Mouse (Mus musculus) lung, adult 18-20 months (tissue): ENCODE data around the gene Ifi27l2a.
"Not testable (repeated sequence)": the region's sequence is repeated elsewhere in the genome, so short reads cannot be mapped to it uniquely, and the experiment has no call there.

ENCODE experiments used
- DNase-seq, 2 experiments: peaks; one replicate each; pipeline ENCODE4 v3.0.0; 2022; ENCODE audit warnings: mixed read lengths in 2 of 2

The Ifi27l2a gene

GRCm38 (mm10) chr12:103443524-103443923 is at the start of gene Ifi27l2a:
TSS of gene Ifi27l2a (minus strand) at chr12:103443680.
- peak in 1 of 2 experiments; percentile 19 for DNase-seq

- peak; percentile 61 to 78 for DNase-seq
Observed at GRCm38 (mm10) chr12:103492767-103493166, 49.3 kb upstream of the Ifi27l2a start.

GRCm38 (mm10) chr12:103491091-103491730 is 47.7 kb upstream of the Ifi27l2a start:
- no peak for DNase-seq

- DNase-seq = no peak
Observed at GRCm38 (mm10) chr12:103487750-103488149, 44.3 kb upstream of the Ifi27l2a start.

GRCm38 (mm10) chr12:103487276-103487675 is 43.8 kb upstream of the Ifi27l2a start:
- peak; percentile 47 to 57 for DNase-seq

- peak in 1 of 2 experiments; percentile 31 for DNase-seq
Observed at GRCm38 (mm10) chr12:103486726-103487125, 43.2 kb upstream of the Ifi27l2a start.

- DNase-seq = not testable (repeated sequence)
Observed at GRCm38 (mm10) chr12:103484200-103484972, 40.9 kb upstream of the Ifi27l2a start.

- DNase-seq = no peak
Observed at GRCm38 (mm10) chr12:103482781-103483180, 39.3 kb upstream of the Ifi27l2a start.

- DNase-seq = peak; percentile 33 to 50
Observed at GRCm38 (mm10) chr12:103481671-103482070, 38.2 kb upstream of the Ifi27l2a start.

GRCm38 (mm10) chr12:103477461-103478015 is 34.1 kb upstream of the Ifi27l2a start:
- no peak for DNase-seq

GRCm38 (mm10) chr12:103476779-103477389 is 33.4 kb upstream of the Ifi27l2a start:
- no peak for DNase-seq

GRCm38 (mm10) chr12:103474481-103474880 is 31.0 kb upstream of the Ifi27l2a start:
- DNase-seq = peak in 1 of 2 experiments; percentile 31

- DNase-seq = no peak
Observed at GRCm38 (mm10) chr12:103457140-103457539, 13.7 kb upstream of the Ifi27l2a start, which contains the start of gene Ifi27l2b. TSS of gene Ifi27l2b (minus strand) at chr12:103457223.

- DNase-seq = not testable (repeated sequence)
Observed at GRCm38 (mm10) chr12:103456727-103457126, 13.2 kb upstream of the Ifi27l2a start.

GRCm38 (mm10) chr12:103453361-103453760 is 9.9 kb upstream of the Ifi27l2a start:
- DNase-seq = no peak

GRCm38 (mm10) chr12:103445060-103445459 is 1.6 kb upstream of the Ifi27l2a start:
- no peak for DNase-seq

- DNase-seq = not testable (repeated sequence)
Observed at GRCm38 (mm10) chr12:103444261-103444660, 781 bp upstream of the Ifi27l2a start.

GRCm38 (mm10) chr12:103437601-103438000 is 5.9 kb downstream of the Ifi27l2a start:
- DNase-seq = peak in 1 of 2 experiments; percentile 23

- DNase-seq = no peak
Observed at GRCm38 (mm10) chr12:103434861-103435260, 8.6 kb downstream of the Ifi27l2a start.

- DNase-seq = peak; percentile 85 to 93
Observed at GRCm38 (mm10) chr12:103433986-103434731, 9.3 kb downstream of the Ifi27l2a start, which contains the start of gene Ifi27. TSS of gene Ifi27 (plus strand) at chr12:103434211.

GRCm38 (mm10) chr12:103433430-103433829 is 10.1 kb downstream of the Ifi27l2a start:
- no peak for DNase-seq

- DNase-seq = no peak
Observed at GRCm38 (mm10) chr12:103426710-103427109, 16.8 kb downstream of the Ifi27l2a start.
